Mouse (Mus musculus): Measurements from ENCODE around the gene Dnah11. TPM values are rescaled to one million over a fixed set of nuclear protein-coding genes. Genes with fewer than 3 reads are reported as not detected.

The Dnah11 gene
- polyA plus RNA-seq, 1 experiment from 2014 or later, result 0.09 TPM

Other genes with a start within 250 kb of the Dnah11 start
- gene Sp4, start 102.4 kb upstream of the Dnah11 start, polyA plus RNA-seq (2015; fragmentation: Nextera tagmentation; extraction: Ambion mirVana), result 3.9 and 4.3 TPM in 2 replicates